Mouse (Mus musculus) embryonic fibroblast, embryonic 13.5 days (primary cell): ENCODE data around the gene Tmem203.

Experiments
- CTCF ChIP-seq: IDR thresholded peaks from 2 replicates; pipeline ENCODE4 v1.5.1; 2011; ENCODE audit warnings: mild to moderate bottlenecking, control low read depth, low read length, moderate library complexity, borderline replicate concordance; ENCODE audit not compliant: insufficient read depth
- POLR2A ChIP-seq: IDR thresholded peaks from 2 replicates; pipeline ENCODE4 v1.6.1; 2011; ENCODE audit warnings: low read depth, mild to moderate bottlenecking, control low read depth, low read length, moderate library complexity

DNA sequence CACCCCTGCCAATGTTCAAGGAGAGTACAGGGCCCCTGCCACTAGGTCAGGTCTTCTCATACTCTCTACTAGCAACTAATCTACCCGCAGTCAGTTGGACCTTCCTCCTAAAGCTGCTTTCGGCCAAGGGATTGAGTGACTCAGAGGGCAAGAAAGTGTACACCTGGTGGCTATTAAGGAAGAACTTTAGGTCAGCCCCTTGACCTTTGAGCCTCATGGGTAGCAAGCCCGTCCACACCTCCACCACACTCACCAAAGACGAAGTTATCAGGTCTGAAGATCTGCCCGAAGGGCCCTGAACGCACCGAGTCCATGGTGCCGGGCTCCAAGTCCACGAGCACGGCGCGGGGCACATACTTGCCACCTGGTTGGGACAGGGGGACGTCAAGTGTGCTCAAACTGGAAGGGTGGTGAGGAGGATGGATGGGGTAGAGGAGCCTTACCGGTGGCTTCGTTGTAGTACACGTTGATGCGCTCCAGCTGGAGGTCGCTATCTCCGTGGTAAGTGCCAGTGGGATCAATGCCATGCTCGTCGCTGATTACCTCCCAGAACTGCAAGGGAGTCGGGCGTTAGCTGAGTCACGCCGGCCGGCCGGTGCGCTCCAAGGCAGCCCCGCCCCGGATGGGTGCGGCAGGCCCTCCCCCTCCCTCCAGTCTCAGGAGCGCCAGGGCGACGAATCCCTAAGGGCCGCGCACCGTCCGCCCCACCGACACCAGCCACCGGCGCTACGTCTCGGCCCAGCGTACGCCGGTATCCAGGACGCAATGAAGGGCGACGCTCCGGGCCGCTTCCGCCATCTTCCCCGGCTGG lies 31.4 kb upstream of the Tmem203 start:
- no peak for TF ChIP-seq CTCF
- no peak for TF ChIP-seq POLR2A
